Mouse (Mus musculus) ovary, adult 2 months (tissue): ENCODE results near the gene Csf3. TPM values are rescaled to one million over a fixed set of nuclear protein-coding genes. Genes with fewer than 3 reads are reported as not detected.

Source experiments
- polyA plus RNA-seq: library from polyadenylated mRNA; depleted of rRNA; stranded (reverse); fragments of >200 nt; gene quantifications from 2 replicates; pipeline ENCODE4 v1.2.3, GENCODE M21; 2012; rRNA removed

The Csf3 gene
- polyA plus RNA-seq, result 10.2 and 10.8 TPM in 2 replicates

DNA sequence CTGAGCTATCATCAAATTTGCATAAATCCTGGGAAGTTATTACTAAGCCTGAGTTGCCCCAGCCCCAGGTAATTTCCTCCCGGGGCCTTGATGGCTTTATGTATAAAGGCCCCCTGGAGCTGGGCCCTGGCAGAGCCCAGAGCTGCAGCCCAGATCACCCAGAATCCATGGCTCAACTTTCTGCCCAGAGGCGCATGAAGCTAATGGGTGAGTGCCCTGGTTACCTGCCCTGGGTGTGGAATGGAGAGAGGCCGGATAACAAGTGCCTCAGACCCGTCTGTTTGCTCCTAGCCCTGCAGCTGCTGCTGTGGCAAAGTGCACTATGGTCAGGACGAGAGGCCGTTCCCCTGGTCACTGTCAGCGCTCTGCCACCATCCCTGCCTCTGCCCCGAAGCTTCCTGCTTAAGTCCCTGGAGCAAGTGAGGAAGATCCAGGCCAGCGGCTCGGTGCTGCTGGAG lies at the start of gene Csf3:
Gene Csf3, plus strand, starts transcription at position 51 of the 458 bp plus-strand sequence.

DNA sequence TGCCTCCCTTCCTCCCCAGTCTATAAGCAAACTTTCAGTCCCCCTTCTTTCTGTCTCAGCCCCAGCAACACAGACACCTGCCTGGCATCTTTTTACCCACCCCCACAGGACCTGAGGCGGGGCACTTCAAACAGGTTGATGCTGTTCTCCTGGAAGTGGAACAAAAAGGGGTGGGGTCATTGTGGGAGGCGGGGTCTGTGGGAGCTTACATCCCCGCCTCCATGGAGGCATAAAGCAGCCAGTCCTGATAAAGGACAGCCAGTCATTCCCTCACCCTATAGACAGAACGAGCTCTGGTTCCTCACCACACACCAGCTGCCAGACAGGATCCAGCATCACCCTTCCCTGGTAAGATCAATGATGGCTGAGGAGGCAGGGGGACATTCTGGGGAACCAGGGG lies 37.0 kb upstream of the Csf3 start, which contains the start of gene Gsdma:
Gene Gsdma, plus strand, starts transcription at position 261 of the 400 bp plus-strand sequence.

DNA sequence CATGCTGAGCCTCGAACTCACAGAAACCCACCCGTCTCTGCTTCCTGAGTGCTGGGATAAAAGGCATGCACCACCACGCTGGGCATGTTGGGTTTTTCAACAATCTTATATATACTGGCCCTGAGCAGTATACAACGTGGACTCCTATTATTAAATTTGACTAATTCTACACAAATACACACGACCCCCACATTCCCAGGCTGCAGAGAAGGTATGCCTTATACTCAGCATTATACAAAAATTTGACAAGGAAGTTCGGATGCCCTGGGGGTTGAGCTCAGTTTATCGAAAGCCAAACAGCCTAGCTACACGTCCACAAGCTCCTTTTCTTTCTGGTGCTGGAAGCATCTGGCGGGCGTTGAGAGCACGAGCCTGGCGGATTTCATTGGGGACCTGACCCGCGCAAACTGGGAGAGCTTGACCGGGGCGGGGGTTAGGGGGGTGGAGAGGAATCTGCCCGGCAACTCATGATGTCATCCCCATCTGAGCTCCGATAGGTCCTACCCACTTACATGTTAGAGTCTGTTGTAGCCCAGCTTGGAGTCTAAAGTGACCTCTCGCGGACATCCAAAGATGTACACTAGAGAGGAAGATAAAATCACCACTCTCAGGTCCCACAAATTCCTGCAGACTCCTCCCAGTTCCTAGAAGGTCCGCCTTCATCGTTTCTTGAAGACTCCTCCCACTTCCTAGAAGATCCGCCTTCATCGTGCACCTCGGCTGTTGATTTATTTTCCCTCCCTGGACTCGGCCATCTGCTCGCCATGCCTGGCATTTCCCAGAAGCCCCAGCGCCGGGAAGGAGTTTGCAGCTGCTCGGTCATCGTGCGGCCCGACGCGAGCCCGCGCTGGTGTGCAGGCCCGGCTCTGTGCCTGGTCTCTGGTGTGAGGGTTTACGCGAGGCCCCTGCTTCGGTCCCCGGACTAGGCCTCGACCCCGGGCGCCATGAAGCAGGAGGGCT lies 19.0 kb upstream of the Csf3 start, which contains the start of gene Psmd3:
Gene Psmd3, plus strand, starts transcription at position 769 of the 960 bp plus-strand sequence.

DNA sequence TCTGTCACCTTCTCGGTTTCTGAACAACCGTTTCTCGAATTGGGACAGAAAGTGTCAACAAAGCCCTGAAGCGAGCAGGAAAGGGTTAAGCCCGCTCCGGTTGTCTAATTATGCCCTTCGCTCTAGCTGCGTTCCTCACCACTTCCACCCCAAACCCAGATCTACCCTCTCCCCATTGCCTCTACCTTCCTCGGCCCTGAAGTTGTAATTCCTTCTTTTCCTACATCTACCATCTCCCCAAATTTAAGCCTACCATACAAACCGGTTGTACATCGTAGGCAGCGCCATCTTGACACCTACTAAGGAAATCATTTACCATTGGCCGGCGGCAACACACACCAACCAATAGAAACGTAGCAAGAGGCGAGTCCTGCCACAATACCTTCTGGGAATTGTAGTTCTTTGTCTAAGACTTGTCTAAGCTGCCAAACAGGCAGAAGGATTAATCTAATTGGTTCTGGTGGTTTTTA lies 28.1 kb downstream of the Csf3 start, which contains the start of gene Med24:
Gene Med24, minus strand, starts transcription at position 317 of the 470 bp plus-strand sequence.

DNA sequence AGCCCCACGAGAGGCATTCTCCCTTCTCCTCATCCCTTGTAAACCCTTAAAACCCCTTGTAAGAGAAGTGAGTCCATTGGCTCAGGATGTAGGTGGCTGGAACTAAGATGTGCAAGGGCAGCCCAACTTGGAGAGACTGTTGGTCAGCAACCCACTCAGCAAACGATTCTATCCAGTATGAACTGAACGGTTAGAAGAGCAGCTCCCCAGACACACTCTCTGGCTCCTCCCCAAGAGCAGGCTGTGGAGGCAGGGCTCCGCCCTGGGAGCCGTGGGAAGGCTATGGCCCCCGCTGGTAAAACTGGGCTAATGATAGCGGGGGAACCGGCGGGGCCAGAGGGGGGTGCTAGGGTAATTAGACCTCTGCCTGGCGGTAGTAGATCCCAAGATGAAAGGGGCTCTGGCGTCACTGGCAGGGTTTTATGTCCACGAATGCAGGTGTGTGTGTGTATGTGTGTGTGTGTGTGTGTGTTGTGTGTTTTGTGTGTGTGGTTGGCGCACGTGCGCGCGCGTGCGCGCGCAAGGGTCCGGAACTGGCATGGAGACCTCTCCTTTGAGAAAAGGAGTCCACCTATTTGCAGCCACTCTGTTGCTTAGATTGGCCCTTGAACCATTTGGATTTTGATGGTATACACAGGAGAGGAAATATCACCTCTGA lies 39.5 kb downstream of the Csf3 start, which contains the start of gene Thra:
Gene Thra, plus strand, starts transcription at position 246 of the 658 bp plus-strand sequence.

Other genes with a start within 250 kb of the Csf3 start
- 1.5 TPM in 2 replicates for gene Ikzf3, start 155.2 kb upstream of the Csf3 start, polyA plus RNA-seq
- 0.14 TPM in 1 of 2 replicates, not detected in the other for gene Zpbp2, start 150.2 kb upstream of the Csf3 start, polyA plus RNA-seq
- 116 and 131 TPM in 2 replicates for gene Ormdl3, start 113.9 kb upstream of the Csf3 start, polyA plus RNA-seq
- gene Lrrc3c, start 103.0 kb upstream of the Csf3 start, polyA plus RNA-seq, result not detected in 2 replicates
- gene Gm12355, start 75.6 kb upstream of the Csf3 start, polyA plus RNA-seq, result not detected in 2 replicates
- gene Gsdma3, start 74.9 kb upstream of the Csf3 start, polyA plus RNA-seq, result not detected in 2 replicates
- not detected in 2 replicates for gene Gsdma2, start 54.5 kb upstream of the Csf3 start, polyA plus RNA-seq
- not detected in 2 replicates for gene Gsdma, start 36.9 kb upstream of the Csf3 start, polyA plus RNA-seq
- 256 and 270 TPM in 2 replicates for gene Psmd3, start 18.7 kb upstream of the Csf3 start, polyA plus RNA-seq
- gene Med24, start 28.2 kb downstream of the Csf3 start, polyA plus RNA-seq, result 129 TPM in 2 replicates
- 163 and 173 TPM in 2 replicates for gene Thra, start 39.4 kb downstream of the Csf3 start, polyA plus RNA-seq
- gene Nr1d1, start 74.1 kb downstream of the Csf3 start, polyA plus RNA-seq, result 87.5 and 140 TPM in 2 replicates
- gene Msl1, start 94.3 kb downstream of the Csf3 start, polyA plus RNA-seq, result 49.3 and 78.6 TPM in 2 replicates
- gene Casc3, start 103.6 kb downstream of the Csf3 start, polyA plus RNA-seq, result 31.6 and 37.1 TPM in 2 replicates
- gene Rapgefl1, start 135.5 kb downstream of the Csf3 start, polyA plus RNA-seq, result 11.5 and 11.6 TPM in 2 replicates
- gene Wipf2, start 162.4 kb downstream of the Csf3 start, polyA plus RNA-seq, result 6.4 and 11.7 TPM in 2 replicates
- gene Cdc6, start 206.5 kb downstream of the Csf3 start, polyA plus RNA-seq, result 0.87 and 1.4 TPM in 2 replicates
- gene Rara, start 226.6 kb downstream of the Csf3 start, polyA plus RNA-seq, result 51.4 and 54.5 TPM in 2 replicates